Mouse (Mus musculus) hindbrain, embryonic 14.5 days (tissue): ENCODE measurements around the gene Slc30a3. TPM values are rescaled to one million over a fixed set of nuclear protein-coding genes. Genes with fewer than 3 reads are reported as not detected.

ENCODE experiments used
- ATAC-seq: fragments of 200-750 bp; cut with Nextera tagmentation; 2 replicates; pipeline ENCODE4 v1.8.0; 2017; ENCODE audit warnings: moderate number of reproducible peaks, mild to moderate bottlenecking, moderate TSS enrichment, moderate library complexity; ENCODE audit not compliant: low FRiP score
- DNase-seq: peaks from one replicate; pipeline ENCODE4 v3.0.0-alpha.2; 2015; ENCODE audit warnings: low spot score
- H3K27ac ChIP-seq: fragments of 300-500 bp; sonication (generic); 2 replicates; pipeline ENCODE4 v1.5.1; 2014; ENCODE audit warnings: mild to moderate bottlenecking, moderate library complexity
- H3K27me3 ChIP-seq: fragments of 300-500 bp; sonication (generic); 2 replicates; pipeline ENCODE4 v1.6.1; 2014; ENCODE audit warnings: mild to moderate bottlenecking, low read length, mixed read lengths; ENCODE audit not compliant: control insufficient read depth, insufficient read depth
- H3K36me3 ChIP-seq: fragments of 300-500 bp; sonication (generic); replicated peaks from 2 replicates; pipeline ENCODE4 v1.6.1; 2014; ENCODE audit not compliant: control insufficient read depth, insufficient read depth
- H3K4me1 ChIP-seq: fragments of 300-500 bp; sonication (generic); replicated peaks from 2 replicates; pipeline ENCODE4 v1.6.1; 2014; ENCODE audit warnings: antibody characterized with exemption, low read length, mixed read lengths; ENCODE audit not compliant: control insufficient read depth, insufficient read depth
- H3K4me2 ChIP-seq: fragments of 300-500 bp; sonication (generic); replicated peaks from 2 replicates; pipeline ENCODE4 v1.6.1; 2014; ENCODE audit warnings: mild to moderate bottlenecking, moderate library complexity
- H3K4me3 ChIP-seq: fragments of 300-500 bp; sonication (generic); replicated peaks from 2 replicates; pipeline ENCODE4 v1.5.1; 2014; ENCODE audit warnings: mild to moderate bottlenecking, low read length
- H3K9ac ChIP-seq: fragments of 300-500 bp; sonication (generic); 2 replicates; pipeline ENCODE4 v1.6.1; 2014
- H3K9me3 ChIP-seq: fragments of 300-500 bp; sonication (generic); 2 replicates; pipeline ENCODE4 v1.6.1; 2016; ENCODE audit warnings: low read length; ENCODE audit not compliant: control insufficient read depth
- WGBS: fragments of 180-500 bp; shearing (Covaris S2); extraction: QIAGEN DNeasy Blood & Tissue Kit; methylation state at CpG from one replicate; pipeline ENCODE4 v1.1.7; 2014; 5-methylcytosine and 5-hydroxymethylcytosine counted together
- polyA plus RNA-seq: library from polyadenylated mRNA; unstranded; fragments of >200 nt; fragmentation: Nextera tagmentation; extraction: Ambion mirVana; gene quantifications from 2 replicates; pipeline ENCODE4 v1.2.1, GENCODE M21; 2014

The Slc30a3 gene
- 34.8 and 35.7 TPM in 2 replicates for polyA plus RNA-seq

DNA sequence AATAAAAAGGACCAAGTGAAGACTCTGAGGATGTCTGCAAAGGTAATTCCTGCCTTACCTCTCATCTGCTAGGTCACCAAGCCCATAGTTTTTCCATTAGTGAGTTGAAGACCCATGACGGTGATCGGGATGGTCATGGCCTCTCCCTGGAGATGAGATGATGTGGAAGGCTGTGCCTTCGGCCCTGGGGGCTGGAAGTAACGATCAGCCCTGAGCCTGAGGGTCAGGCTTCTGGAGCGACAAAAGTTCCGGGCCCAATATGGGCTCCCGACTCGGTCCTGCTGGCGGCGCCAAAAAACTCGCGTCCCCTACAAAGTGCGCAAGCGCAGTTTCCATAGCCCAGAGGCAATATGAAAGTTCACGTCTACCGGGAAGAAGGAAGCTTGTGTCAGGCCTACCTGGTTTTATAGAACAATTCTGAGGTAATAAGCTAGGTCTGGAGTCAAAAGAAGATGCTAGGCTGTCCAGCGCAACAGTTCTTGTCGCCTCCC lies at the start of gene Slc30a3:
Gene Slc30a3, minus strand, starts transcription at position 238 of the 491 bp plus-strand sequence.
- Histone ChIP-seq H3K4me3 (no peak within 1 kb of the TSS), H3K4me2 (no peak within 1 kb of the TSS), H3K27ac (no peak within 1 kb of the TSS), H3K9me3 (no peaks in the 10 kb centered on the region), H3K36me3 (no peaks in the 10 kb centered on the region), H3K27me3 (no peaks in the 10 kb centered on the region), H3K9ac (no peak within 1 kb of the TSS), H3K4me1 (no peaks in the 10 kb centered on the region)
- WGBS: 91% methylated on average over 18 of the region's 18 CpGs
- DNase-seq (no peak), ATAC-seq (no peak)

DNA sequence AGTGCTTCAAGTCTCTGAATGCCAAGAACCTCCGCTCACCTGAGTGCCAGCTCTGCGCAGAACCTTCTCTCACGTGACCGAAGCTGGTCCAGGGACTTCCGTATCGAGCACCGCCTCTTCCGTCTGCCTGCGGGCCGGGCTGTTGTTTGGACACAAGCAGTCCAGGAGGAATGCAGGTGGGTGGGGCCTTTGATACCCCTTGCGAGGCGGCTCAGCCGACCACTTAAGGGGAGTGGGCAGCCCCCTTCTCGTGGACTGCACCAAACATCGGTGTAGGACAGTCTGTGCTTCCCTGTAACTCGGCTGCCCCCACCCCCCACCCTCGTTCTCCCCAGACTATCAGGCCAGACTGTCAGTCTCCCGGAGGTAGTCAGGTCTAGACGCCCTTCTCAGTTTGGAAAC lies 46.1 kb upstream of the Slc30a3 start, which contains the start of gene Mpv17:
Gene Mpv17, minus strand, starts transcription at position 100 of the 402 bp plus-strand sequence.
- H3K9ac ChIP-seq: peak within 1 kb of the TSS; percentile 74
- H3K27ac ChIP-seq: peak within 1 kb of the TSS; percentile 71
- ATAC-seq (peak; percentile 97), DNase-seq (peak; percentile 86)
- H3K27me3 ChIP-seq: no peaks in the 10 kb centered on the region
- H3K36me3 ChIP-seq: peaks cover 34% of the 10 kb centered on the region
- peak within 1 kb of the TSS; percentile 81 for H3K4me2 ChIP-seq
- WGBS: under 1% methylated on average over 19 of the region's 19 CpGs
- H3K4me3 ChIP-seq: peak within 1 kb of the TSS; percentile 64
- H3K4me1 ChIP-seq: peaks cover 13% of the 10 kb centered on the region
- H3K9me3 ChIP-seq: no peaks in the 10 kb centered on the region

DNA sequence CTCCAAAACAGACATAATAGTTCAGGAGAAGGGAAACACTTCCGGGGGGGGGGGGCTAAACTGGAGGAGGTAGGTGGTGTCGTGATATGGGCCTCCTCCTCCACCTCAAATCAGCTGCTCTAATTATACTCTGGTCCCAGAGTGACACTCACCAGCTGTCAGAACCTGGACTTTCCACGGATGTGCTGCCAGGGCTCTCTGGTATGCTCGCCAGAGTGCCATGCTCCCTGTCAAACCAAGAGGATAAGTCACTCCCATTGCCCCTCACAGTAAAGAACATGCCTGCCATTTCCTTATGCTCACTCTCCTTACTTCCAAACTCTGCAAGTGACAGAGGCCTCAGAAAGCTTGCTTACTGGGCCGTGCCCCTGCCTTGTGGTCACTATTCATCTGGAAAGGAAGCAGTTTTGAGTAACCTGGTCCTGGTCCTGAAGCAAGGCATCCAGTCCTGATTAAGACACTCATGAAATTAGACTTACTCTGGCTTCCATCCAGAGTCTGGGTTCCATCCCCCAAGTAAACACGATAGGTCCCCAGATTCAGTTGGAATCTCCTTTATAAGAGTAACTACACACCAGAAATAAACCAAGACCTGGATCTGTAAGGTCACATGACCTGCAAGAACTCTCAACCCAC lies 45.6 kb upstream of the Slc30a3 start:
- Histone ChIP-seq H3K4me2 (peak overlapping the region; percentile 81), H3K27ac (peak overlapping the region; percentile 71; the same call in 1 of the 2 replicates), H3K27me3 (no peaks in the 10 kb centered on the region), H3K4me1 (peaks cover 13% of the 10 kb centered on the region), H3K4me3 (peak overlapping the region; percentile 64), H3K36me3 (peaks cover 29% of the 10 kb centered on the region), H3K9me3 (no peaks in the 10 kb centered on the region), H3K9ac (peak overlapping the region; percentile 74)
- WGBS: 50% methylated on average over 6 of the region's 6 CpGs
- ATAC-seq: peak; percentile 12; the same call in 1 of the 2 replicates
- no peak for DNase-seq

DNA sequence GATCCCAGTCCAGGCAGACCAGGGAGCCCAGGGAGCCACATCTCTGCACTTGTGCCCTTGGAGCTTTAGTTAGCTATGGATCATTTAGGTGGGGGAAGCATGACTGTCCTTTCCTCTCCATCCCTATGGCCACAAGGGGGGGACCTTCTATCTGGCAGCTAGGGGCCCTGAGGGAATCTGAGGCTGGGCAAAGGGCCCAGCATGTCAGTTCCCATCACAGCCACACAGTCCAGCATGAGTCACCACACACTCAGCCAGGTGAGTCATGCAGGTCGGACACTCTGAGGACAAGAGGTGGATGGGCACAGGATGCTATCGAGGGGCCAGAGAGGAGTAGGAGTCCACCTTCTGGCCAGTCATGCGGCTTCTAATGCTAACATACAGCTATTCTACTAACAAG lies 43.7 kb upstream of the Slc30a3 start:
- Histone ChIP-seq H3K36me3 (peaks cover 10% of the 10 kb centered on the region), H3K4me3 (no peak overlapping the region), H3K27me3 (no peaks in the 10 kb centered on the region), H3K9ac (no peak overlapping the region), H3K4me2 (no peak overlapping the region), H3K9me3 (no peaks in the 10 kb centered on the region), H3K4me1 (peaks cover 13% of the 10 kb centered on the region), H3K27ac (no peak overlapping the region)
- ATAC-seq (no peak), DNase-seq (no peak)
- WGBS: 86% methylated on average over 3 of the region's 3 CpGs

DNA sequence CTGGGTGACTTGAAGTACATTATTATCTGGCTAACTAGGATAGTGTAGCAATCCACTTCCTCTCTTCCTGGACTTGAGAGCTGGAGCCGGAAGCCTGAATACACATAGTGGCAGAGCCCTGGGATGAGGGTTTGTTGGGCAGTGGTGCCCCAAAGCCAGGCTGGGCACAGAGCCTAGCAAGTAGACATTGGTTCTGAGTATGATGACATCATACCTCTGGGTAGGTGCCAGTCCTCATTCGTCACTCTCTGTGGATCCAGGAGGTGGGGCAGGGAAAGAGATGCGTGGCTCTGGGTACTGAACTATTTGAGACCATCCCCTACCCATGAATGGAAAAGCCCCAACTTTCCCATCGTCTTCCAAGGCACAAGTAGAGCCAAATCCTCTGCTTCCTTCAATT lies 41.7 kb upstream of the Slc30a3 start:
- Histone ChIP-seq H3K4me2 (no peak overlapping the region), H3K27ac (no peak overlapping the region), H3K4me1 (peaks cover 13% of the 10 kb centered on the region), H3K27me3 (no peaks in the 10 kb centered on the region), H3K9ac (no peak overlapping the region), H3K4me3 (no peak overlapping the region), H3K9me3 (no peaks in the 10 kb centered on the region), H3K36me3 (peaks cover 10% of the 10 kb centered on the region; the same call in 1 of the 2 replicates)
- ATAC-seq (no peak), DNase-seq (no peak)
- 92% methylated on average over 4 of the region's 4 CpGs for WGBS

DNA sequence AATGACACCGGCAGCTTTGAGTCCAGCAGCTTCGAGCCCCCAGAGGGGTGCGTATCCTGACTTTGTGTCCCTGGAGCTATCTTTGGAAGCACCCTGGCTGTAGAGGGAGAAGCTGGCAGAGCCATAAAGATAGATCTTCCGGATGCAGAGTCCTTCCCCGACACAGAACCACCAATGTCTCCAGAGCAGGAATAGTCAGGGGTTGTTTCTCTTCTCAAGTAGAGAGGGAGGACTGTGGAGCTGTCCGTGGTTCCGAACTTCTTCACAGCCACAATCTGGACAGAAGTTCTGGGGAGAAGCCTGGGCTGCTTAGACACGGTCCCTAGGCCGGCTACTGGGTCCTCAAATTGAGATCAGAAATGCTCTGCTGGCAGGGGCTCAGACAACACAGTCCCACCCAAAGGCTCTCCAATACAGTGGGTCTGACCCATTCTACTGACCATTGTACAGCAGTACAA lies 31.0 kb upstream of the Slc30a3 start:
- H3K4me2 ChIP-seq: 0 out of 2 replicates have a peak overlapping the region, but pooled peaks have one; percentile 59
- H3K27ac ChIP-seq: no peak overlapping the region
- H3K4me1 ChIP-seq: no peaks in the 10 kb centered on the region; the same call in none of the 2 replicates
- peaks cover 61% of the 10 kb centered on the region for H3K27me3 ChIP-seq
- H3K4me3 ChIP-seq: peak overlapping the region; percentile 28
- H3K36me3 ChIP-seq: peaks cover 17% of the 10 kb centered on the region; the same call in 1 of the 2 replicates
- no peaks in the 10 kb centered on the region for H3K9me3 ChIP-seq
- WGBS: 20% methylated on average over 9 of the region's 9 CpGs
- ATAC-seq (no peak), DNase-seq (no peak)
- H3K9ac ChIP-seq: no peak overlapping the region

DNA sequence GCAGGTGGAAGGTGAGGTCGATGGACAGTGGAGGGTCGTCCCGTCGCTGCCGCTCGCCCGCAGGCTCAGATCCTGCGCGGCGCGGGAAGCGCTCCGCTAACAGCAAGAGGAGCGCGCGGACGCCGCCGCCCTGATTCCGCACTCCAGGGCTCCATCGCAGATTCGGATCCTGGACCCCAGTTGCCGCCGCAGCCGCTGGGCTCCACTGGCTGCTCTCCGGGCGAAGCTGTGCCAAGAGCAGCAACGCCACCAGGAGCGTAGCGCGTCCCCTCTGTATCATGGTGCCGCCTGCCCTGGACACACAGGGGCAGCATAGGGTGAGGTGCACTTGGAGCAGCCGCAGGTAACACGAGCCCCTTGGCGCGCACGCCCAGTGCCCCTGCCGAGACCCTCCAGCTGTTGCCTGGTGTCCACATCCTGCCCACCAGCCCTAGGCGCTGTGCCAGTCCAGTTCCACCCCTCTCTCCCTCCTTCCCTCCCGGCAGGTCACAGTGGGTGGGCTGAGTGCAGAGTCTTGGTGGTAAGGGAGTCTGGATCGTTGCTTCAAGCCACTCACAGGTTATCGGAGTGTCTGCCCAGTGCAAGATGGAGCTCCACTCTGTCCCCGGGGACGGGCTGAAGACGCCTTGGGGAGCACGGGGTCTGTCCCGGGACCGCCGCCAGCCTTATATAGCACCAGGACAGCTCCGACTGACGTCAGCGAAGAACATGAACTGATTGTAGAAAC lies 30.4 kb upstream of the Slc30a3 start, which contains the start of gene Ucn:
Gene Ucn, minus strand, starts transcription at position 589 of the 727 bp plus-strand sequence.
- ATAC-seq: no peak
- Histone ChIP-seq H3K4me1 (no peaks in the 10 kb centered on the region; the same call in none of the 2 replicates), H3K4me3 (peak within 1 kb of the TSS; percentile 28), H3K9ac (peak within 1 kb of the TSS; percentile 39), H3K27ac (no peak within 1 kb of the TSS), H3K36me3 (0 out of 2 replicates have a peak, but pooled peaks cover 13% of the 10 kb centered on the region), H3K4me2 (peak within 1 kb of the TSS; percentile 59), H3K9me3 (no peaks in the 10 kb centered on the region), H3K27me3 (peaks cover 67% of the 10 kb centered on the region)
- no peak for DNase-seq
- WGBS: 2% methylated on average over 52 of the region's 52 CpGs

DNA sequence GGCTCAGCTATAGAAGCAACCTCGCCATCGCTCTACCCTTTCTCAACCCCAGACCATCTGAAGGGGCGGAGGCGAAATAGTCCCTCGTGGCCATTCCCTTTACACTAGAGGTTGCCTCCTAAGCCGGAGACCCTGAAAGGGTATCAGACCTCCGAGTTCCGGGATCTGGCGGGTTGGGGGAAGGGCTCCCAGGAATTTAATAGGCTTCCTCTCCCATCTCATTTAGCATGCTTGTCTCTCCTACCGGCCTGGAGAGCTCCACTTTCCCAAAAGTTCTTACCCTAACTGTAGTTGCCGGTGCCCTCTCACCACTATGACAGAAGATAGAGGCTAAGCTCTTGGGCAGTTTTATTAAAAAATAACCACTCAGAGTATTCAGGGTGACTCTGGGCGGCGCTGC lies 29.6 kb upstream of the Slc30a3 start:
- no peak for DNase-seq
- under 1% methylated on average over 13 of the region's 13 CpGs for WGBS
- no peaks in the 10 kb centered on the region for H3K9me3 ChIP-seq
- H3K4me1 ChIP-seq: no peaks in the 10 kb centered on the region; the same call in none of the 2 replicates
- 0 out of 2 replicates have a peak, but pooled peaks cover 11% of the 10 kb centered on the region for H3K36me3 ChIP-seq
- H3K27ac ChIP-seq: no peak overlapping the region
- H3K4me2 ChIP-seq: peak overlapping the region; percentile 59
- H3K9ac ChIP-seq: 0 out of 2 replicates have a peak overlapping the region, but pooled peaks have one; percentile 39
- ATAC-seq: no peak
- H3K27me3 ChIP-seq: peaks cover 67% of the 10 kb centered on the region
- H3K4me3 ChIP-seq: peak overlapping the region; percentile 28
